Mouse (Mus musculus): ENCODE data around the gene Ap3s2. TPM values are rescaled to one million over a fixed set of nuclear protein-coding genes. Genes with fewer than 3 reads are reported as not detected.

The Ap3s2 gene
- polyA plus RNA-seq, 1 experiment from 2014 or later: 28.3 TPM

DNA sequence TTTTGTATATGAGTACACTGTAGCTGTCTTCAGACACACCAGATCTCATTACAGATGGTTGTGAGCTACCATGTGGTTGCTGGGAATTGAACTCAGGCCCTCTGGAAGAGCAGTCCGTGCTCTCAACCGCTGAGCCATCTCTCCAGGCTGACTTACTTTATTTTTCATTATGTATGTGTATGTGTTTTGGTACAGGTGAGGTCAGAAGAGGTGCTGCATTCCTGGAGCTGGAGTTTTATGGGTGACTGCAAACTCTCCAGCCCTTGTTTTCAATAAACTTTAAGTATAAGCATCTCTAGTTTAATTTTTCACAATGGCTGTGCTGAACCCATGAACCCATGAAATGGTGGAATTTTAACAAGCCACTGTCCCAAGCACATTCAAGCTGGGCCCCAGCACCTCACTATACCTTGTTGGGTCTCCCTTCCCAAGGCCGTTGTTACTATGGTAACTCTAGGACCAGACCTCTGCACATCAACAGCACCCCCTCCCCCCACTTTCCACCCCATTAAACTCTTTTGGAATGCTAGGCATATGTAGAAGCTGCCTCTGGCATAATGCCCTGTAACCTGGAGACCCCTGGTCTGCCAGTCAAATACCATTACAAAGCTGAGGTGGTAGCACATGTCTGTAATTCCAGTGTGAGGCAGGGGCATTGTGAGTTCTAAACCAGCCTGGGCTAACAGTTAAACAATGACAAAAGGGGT lies 54.0 kb downstream of the Ap3s2 start:
- WGBS: 85% methylated on average over 3 of the region's 3 CpGs
- Histone ChIP-seq H3K9ac (no peak overlapping the region), H3K4me1 (peaks cover 3% of the 10 kb centered on the region; the same call in 1 of the 2 replicates), H3K4me2 (no peak overlapping the region), H3K9me3 (no peaks in the 10 kb centered on the region), H3K4me3 (no peak overlapping the region), H3K36me3 (no peaks in the 10 kb centered on the region), H3K27me3 (replicated peaks) (no peaks in the 10 kb centered on the region; the same call in 1 of the 2 replicates), H3K27ac (replicated peaks) (no peak overlapping the region)
- no peak for ATAC-seq (ENCODE audit: extremely low read depth, insufficient number of reproducible peaks, low FRiP score, low TSS enrichment)

DNA sequence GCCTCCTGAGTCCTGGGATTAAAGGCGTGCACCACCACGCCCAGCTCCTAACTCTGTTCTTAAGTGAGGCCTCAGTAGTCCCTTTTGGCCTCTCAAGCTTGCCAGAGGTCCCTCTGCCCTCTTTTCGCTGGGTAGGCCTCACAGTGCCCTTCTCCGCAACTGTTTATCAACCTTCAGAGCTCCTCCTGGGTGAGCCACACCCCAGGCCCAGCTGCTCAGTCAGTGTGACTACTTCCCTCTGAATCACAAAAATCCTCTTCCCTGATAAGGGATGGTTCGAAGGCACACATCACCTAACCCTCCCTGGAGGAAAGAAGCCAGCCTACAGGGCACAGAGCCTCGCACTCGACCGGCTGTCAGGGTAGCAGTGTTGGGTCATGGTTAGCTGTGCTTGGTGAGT lies 58.7 kb downstream of the Ap3s2 start:
- no peaks in the 10 kb centered on the region for H3K36me3 ChIP-seq
- no peaks in the 10 kb centered on the region for H3K27me3 ChIP-seq (replicated peaks)
- H3K9ac ChIP-seq: no peak overlapping the region
- 74% methylated on average over 8 of the region's 8 CpGs for WGBS
- H3K4me3 ChIP-seq: no peak overlapping the region
- H3K9me3 ChIP-seq: no peaks in the 10 kb centered on the region
- H3K27ac ChIP-seq (replicated peaks): no peak overlapping the region
- no peak for ATAC-seq (ENCODE audit: extremely low read depth, insufficient number of reproducible peaks, low FRiP score, low TSS enrichment)
- no peak overlapping the region for H3K4me2 ChIP-seq
- peaks cover 17% of the 10 kb centered on the region for H3K4me1 ChIP-seq

DNA sequence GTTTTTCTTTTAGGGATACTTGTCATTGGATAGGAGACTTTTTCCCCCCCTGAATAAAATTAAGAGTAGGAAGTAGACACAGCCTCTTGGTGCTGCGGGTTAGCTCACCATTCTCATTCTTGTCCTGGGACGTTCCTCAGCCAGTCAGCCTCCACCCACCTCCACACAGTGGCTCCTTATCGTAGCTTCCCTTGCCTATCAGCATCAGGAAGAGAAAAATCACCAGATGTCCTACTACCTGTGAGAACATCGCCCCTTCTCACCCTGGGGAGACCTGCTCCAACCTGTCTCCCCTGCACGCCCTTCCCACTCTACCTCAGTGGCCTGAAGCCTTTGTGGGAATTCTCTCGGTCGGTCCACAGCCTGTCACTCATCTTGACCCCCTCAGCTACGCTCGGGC lies 59.6 kb downstream of the Ap3s2 start, which contains the start of gene Anpep:
Gene Anpep (minus strand): TSS at position 249 of the 400 bp plus-strand sequence.
- H3K9me3 ChIP-seq: no peaks in the 10 kb centered on the region
- no peak within 1 kb of the TSS for H3K4me2 ChIP-seq
- H3K27ac ChIP-seq (replicated peaks): no peak within 1 kb of the TSS
- no peaks in the 10 kb centered on the region for H3K36me3 ChIP-seq
- no peak for ATAC-seq (ENCODE audit: extremely low read depth, insufficient number of reproducible peaks, low FRiP score, low TSS enrichment)
- H3K4me1 ChIP-seq: peaks cover 17% of the 10 kb centered on the region
- no peak within 1 kb of the TSS for H3K4me3 ChIP-seq
- WGBS: 48% methylated on average over 9 of the region's 9 CpGs
- H3K27me3 ChIP-seq (replicated peaks): no peaks in the 10 kb centered on the region
- no peak within 1 kb of the TSS for H3K9ac ChIP-seq

DNA sequence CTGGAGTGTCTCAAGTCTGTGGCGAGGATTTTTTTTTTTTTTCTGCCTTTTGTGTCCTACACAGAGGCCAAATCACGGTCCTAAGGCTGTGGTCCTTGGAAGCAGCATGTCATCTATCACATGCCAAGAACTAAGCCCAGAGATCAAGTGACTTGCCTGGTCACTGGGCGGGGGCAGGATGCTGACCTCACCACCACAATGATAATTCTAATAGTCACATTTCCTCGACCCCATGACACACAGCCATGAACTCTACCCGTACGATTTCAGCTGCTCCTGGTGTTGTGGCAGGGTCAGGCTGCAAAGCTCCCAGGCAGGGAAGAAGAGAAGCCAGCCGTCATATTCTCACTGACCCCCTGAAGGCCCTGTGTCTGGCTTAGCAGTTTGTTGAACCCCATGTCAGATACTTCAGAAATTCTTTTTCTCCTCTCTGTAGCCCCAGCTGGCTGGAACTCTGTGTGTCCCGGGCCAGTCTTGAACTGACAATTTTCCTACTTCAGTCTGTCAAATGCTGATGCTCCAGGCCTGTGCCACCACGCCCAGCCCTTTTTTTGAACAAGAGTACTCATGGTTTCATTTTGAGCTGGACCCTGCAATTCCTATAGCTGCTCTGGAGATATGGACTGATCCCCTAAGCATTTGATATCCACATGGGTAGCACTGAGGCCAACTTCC lies 61.4 kb downstream of the Ap3s2 start:
- H3K9me3 ChIP-seq: no peaks in the 10 kb centered on the region
- H3K27me3 ChIP-seq (replicated peaks): no peaks in the 10 kb centered on the region
- 54% methylated on average over 9 of the region's 9 CpGs for WGBS
- no peak overlapping the region for H3K4me3 ChIP-seq
- no peak overlapping the region for H3K4me2 ChIP-seq
- no peak overlapping the region for H3K27ac ChIP-seq (replicated peaks)
- no peak for ATAC-seq (ENCODE audit: extremely low read depth, insufficient number of reproducible peaks, low FRiP score, low TSS enrichment)
- no peak overlapping the region for H3K9ac ChIP-seq
- H3K36me3 ChIP-seq: no peaks in the 10 kb centered on the region
- peaks cover 22% of the 10 kb centered on the region for H3K4me1 ChIP-seq

DNA sequence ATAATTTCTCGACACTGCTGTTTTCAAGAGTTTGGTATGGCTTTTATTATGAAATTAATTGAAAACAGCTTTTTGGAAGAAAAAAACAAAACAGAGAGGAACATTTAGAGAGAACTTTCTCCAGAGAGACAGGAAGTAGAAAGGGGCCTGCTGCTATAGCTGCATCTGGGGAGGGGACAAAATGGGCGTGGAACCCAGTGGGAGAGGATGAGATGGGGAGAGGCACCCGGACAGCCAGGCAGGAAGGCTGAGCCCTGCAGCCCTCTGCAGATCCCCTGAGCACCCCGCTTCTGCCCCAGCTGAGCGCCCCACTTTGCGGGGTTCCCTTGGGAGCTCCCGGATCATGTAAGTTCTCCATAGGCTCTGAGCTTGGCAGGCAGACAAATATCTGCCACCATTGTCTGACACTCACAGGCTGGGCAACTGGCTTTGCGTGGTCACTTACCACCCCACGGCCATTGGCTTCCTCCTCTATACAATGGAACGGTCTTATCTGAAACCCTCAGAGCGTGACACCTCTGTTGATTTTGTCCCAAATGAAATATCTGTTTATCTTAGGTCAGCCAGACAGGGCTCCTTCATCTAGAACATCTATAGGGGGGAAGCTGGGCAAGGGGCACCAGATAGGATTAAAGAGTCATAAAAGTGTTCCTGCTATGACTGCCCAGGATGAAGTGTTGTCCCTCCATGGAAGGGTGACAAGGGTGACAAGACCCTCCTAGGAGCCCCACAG lies 62.1 kb downstream of the Ap3s2 start:
- Histone ChIP-seq H3K27me3 (replicated peaks) (no peaks in the 10 kb centered on the region), H3K27ac (replicated peaks) (no peak overlapping the region), H3K4me3 (no peak overlapping the region), H3K36me3 (no peaks in the 10 kb centered on the region), H3K9me3 (no peaks in the 10 kb centered on the region), H3K4me1 (peaks cover 22% of the 10 kb centered on the region), H3K4me2 (no peak overlapping the region), H3K9ac (no peak overlapping the region)
- WGBS: 45% methylated on average over 11 of the region's 11 CpGs
- ATAC-seq (ENCODE audit: extremely low read depth, insufficient number of reproducible peaks, low FRiP score, low TSS enrichment): no peak

DNA sequence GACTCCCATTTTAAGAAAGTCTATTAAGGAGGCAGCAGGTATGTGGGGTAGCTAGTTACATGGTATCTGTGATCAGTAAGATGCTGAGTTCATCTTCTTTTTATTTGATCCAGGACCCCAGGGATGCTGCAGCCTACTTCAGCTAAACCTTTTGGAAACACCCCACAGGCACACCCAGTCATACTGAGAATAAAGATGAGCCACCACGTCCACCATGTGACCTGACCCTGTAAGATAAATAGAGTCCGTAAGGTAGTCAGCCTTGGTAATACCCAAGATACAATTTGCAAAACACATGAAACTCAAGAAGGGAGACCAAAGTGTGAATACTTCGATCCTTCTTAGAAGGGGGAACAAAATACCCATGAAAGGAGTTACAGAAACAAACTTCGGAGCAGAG lies 64.1 kb downstream of the Ap3s2 start:
- no peak overlapping the region for H3K27ac ChIP-seq (replicated peaks)
- no peaks in the 10 kb centered on the region for H3K36me3 ChIP-seq
- H3K4me2 ChIP-seq: no peak overlapping the region
- ATAC-seq (ENCODE audit: extremely low read depth, insufficient number of reproducible peaks, low FRiP score, low TSS enrichment): no peak
- no peak overlapping the region for H3K4me3 ChIP-seq
- no peaks in the 10 kb centered on the region for H3K9me3 ChIP-seq
- 85% methylated on average over 4 of the region's 4 CpGs for WGBS
- H3K9ac ChIP-seq: no peak overlapping the region
- H3K27me3 ChIP-seq (replicated peaks): no peaks in the 10 kb centered on the region
- H3K4me1 ChIP-seq: peaks cover 22% of the 10 kb centered on the region

DNA sequence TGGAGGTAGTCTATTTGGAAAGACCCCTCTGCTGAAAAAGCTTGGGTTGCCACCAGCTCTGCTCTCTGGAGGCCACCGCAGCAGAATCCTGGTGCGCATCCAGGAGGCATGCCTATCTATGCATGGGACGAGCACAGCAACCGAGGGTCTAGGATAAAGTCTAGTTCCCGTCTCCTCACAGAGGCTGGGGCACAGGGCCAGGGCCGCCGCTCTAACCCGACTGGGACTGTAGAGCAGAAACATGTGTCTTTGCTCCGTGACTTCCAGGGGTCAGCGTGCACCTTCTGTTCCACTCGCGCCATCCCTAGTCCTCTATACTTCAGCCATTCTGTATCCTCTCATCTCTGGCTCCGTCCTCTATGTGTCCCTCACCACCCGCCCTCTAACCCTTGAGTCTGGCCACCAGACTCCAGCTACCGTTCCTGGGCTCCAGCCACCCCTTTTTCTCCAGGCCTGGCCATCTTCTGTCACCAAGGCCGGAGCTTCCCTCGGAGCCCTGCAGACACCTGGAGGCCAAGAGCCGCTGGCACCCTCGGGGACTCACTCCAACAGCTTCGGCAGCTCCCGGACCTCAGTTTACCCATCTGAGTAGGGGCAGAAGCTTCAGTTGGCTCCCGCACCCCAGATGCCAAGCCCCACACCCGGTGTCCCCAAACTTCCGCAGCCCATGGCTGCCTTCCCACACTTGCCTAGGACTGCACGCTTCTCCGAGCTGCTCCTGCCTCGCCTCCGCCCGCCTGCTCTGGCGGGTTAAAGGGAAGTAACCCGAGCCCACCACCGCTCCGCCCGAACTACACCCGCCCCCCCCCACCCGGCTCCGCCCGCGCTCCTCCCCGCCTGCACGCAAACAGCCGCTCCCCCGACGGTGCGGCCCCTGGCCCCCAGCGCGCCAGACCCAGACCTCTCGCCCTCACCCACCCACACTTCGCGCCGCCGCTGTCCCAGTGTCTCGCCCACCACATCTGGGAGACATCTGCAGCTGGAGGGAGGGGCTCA lies 72.7 kb downstream of the Ap3s2 start:
- ATAC-seq (ENCODE audit: extremely low read depth, insufficient number of reproducible peaks, low FRiP score, low TSS enrichment): no peak
- H3K27ac ChIP-seq (replicated peaks): no peak overlapping the region
- 4% methylated on average over 50 of the region's 53 CpGs for WGBS

DNA sequence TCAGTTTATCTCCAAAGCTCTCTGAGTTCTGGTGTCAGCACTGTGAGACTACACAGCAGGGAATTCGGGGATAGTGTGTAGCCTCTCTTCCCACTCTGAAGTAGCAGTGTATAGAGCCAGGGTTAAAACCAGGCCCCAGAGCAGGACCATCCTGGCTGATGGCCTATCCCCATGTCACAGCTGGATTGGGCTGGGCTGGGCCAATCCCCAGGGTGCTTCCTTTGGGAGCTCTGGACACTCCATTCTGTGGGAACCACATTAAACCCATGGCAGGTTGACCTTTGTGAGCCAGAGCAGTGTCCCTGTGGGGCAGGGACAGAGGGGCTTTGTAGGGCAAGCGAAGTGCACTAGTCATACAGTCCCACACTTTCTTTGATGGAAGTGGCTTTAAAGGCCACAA lies 74.1 kb downstream of the Ap3s2 start:
- no peak for ATAC-seq (ENCODE audit: extremely low read depth, insufficient number of reproducible peaks, low FRiP score, low TSS enrichment)
- no peaks in the 10 kb centered on the region for H3K9me3 ChIP-seq
- H3K9ac ChIP-seq: no peak overlapping the region
- WGBS: 76% methylated on average over 2 of the region's 2 CpGs
- H3K4me1 ChIP-seq: peaks cover 26% of the 10 kb centered on the region
- H3K4me3 ChIP-seq: no peak overlapping the region
- no peak overlapping the region for H3K27ac ChIP-seq (replicated peaks)
- H3K36me3 ChIP-seq: peaks cover 2% of the 10 kb centered on the region; the same call in 1 of the 2 replicates
- no peak overlapping the region; the same call in 1 of the 2 replicates for H3K4me2 ChIP-seq
- peaks cover 17% of the 10 kb centered on the region; the same call in 1 of the 2 replicates for H3K27me3 ChIP-seq (replicated peaks)

More for the DNA sequence above, 72.7 kb downstream of the Ap3s2 start:
- H3K27me3 ChIP-seq (replicated peaks): peaks cover 17% of the 10 kb centered on the region; the same call in 1 of the 2 replicates
- peak overlapping the region; percentile 80 for H3K9ac ChIP-seq
- H3K4me3 ChIP-seq: peak overlapping the region; percentile 59
- H3K4me1 ChIP-seq: peaks cover 26% of the 10 kb centered on the region
- no peaks in the 10 kb centered on the region for H3K36me3 ChIP-seq
- H3K4me2 ChIP-seq: peak overlapping the region; percentile 90
- H3K9me3 ChIP-seq: no peaks in the 10 kb centered on the region

DNA sequence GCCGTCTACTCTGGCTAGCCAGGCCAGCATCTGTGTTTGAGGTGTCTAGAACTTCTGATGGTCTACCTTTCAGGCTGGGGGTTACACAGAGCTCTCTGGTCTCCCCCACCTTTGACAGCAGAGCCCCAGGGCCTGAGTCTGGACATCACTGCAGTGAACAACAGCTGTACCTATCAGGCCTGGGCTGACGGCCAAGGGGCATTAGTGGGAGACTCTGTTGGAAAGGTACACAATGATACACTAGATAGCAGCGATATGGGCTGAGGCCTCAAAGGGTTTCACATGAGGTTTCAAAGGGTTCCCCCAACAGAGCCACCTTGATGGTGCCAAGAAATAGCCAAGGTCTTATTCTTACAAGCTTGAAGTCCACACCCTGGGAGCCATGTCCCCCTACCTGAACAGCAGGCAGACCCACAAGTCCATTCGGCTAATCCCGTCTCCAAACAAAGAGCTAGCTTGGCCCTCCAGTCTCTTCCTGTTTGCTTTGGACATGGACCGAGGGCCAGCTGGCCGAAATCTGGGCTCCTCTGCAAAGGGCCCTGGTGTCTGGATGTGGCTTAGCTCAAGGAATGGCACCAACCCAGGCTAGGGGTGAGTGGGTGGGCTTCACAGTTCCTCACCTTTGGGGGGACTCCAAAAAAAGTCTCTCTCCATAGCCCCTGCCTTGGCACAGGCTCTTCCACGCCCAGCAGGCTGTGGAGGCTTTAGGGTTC lies 76.2 kb downstream of the Ap3s2 start:
- H3K36me3 ChIP-seq: peaks cover 11% of the 10 kb centered on the region; the same call in 1 of the 2 replicates
- ATAC-seq (ENCODE audit: extremely low read depth, insufficient number of reproducible peaks, low FRiP score, low TSS enrichment): no peak
- no peaks in the 10 kb centered on the region for H3K9me3 ChIP-seq
- 60% methylated on average over 8 of the region's 8 CpGs for WGBS
- H3K4me3 ChIP-seq: no peak overlapping the region
- peaks cover 26% of the 10 kb centered on the region for H3K4me1 ChIP-seq
- no peak overlapping the region for H3K9ac ChIP-seq
- H3K27me3 ChIP-seq (replicated peaks): peaks cover 17% of the 10 kb centered on the region; the same call in 1 of the 2 replicates
- no peak overlapping the region for H3K4me2 ChIP-seq
- peak overlapping the region; percentile 36 for H3K27ac ChIP-seq (replicated peaks)

DNA sequence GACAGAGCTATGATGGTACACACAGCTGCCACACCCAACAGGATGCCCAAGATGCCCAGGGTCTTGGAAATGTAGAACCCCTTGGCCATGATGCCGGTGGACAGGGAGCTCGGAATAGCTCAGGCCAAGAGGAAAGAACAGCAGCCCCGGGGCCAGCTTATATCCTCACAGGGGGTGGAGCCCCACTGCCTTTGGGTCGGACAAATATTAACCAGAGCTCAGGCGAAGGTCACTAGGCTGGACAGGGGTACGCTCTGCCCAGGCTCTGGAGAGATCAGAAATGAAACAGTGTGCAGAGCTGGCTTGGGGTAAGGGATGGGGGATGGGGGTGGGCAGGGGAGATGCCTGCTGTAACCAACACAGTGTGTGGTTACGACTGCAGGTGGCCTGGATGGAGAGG lies 78.3 kb downstream of the Ap3s2 start:
- peaks cover 19% of the 10 kb centered on the region for H3K4me1 ChIP-seq
- WGBS: 57% methylated on average over 7 of the region's 7 CpGs
- H3K27me3 ChIP-seq (replicated peaks): peaks cover 11% of the 10 kb centered on the region; the same call in 1 of the 2 replicates
- no peak overlapping the region for H3K4me3 ChIP-seq
- H3K9me3 ChIP-seq: no peaks in the 10 kb centered on the region
- H3K9ac ChIP-seq: no peak overlapping the region
- H3K27ac ChIP-seq (replicated peaks): no peak overlapping the region
- no peak for ATAC-seq (ENCODE audit: extremely low read depth, insufficient number of reproducible peaks, low FRiP score, low TSS enrichment)
- H3K4me2 ChIP-seq: no peak overlapping the region
- peaks cover 11% of the 10 kb centered on the region for H3K36me3 ChIP-seq

Data from heart, embryonic 13.5 days (tissue).